Mouse (Mus musculus) skeletal muscle tissue, postnatal 0 days (tissue): Measurements from ENCODE around the gene Olfr1154. TPM values are rescaled to one million over a fixed set of nuclear protein-coding genes. Genes with fewer than 3 reads are reported as not detected.

ENCODE experiments used
- polyA plus RNA-seq: library from polyadenylated mRNA; unstranded; fragments of >200 nt; fragmentation: Nextera tagmentation; extraction: Ambion mirVana; gene quantifications from 2 replicates; pipeline ENCODE4 v1.2.1, GENCODE M21; 2015

The Olfr1154 gene
- polyA plus RNA-seq = not detected in 2 replicates

GRCm38 (mm10) chr2:87905066-87905465, at the start of gene Olfr1154:
Gene Olfr1154, minus strand, starts transcription at chr2:87905166.

GRCm38 (mm10) chr2:87953000-87953399, 48.0 kb upstream of the Olfr1154 start, which contains the start of gene Olfr1156:
Gene Olfr1156, minus strand, starts transcription at chr2:87953100.

GRCm38 (mm10) chr2:87945037-87945436, 40.1 kb upstream of the Olfr1154 start, which contains the start of gene Olfr1155:
Gene Olfr1155, minus strand, starts transcription at chr2:87945137.

GRCm38 (mm10) chr2:87894662-87895061, 10.3 kb downstream of the Olfr1154 start, which contains the start of gene Olfr1153:
Gene Olfr1153, plus strand, starts transcription at chr2:87894962.

GRCm38 (mm10) chr2:87866192-87866591, 38.8 kb downstream of the Olfr1154 start, which contains the start of gene Olfr1152:
Gene Olfr1152, plus strand, starts transcription at chr2:87866492.

GRCm38 (mm10) chr2:87855562-87855961, 49.4 kb downstream of the Olfr1154 start, which contains the start of gene Olfr1151:
Gene Olfr1151, plus strand, starts transcription at chr2:87855862.

Other genes with a start within 250 kb of the Olfr1154 start
- not detected in 2 replicates for gene Olfr1134, start 246.7 kb downstream of the Olfr1154 start, polyA plus RNA-seq
- gene Olfr1135, start 231.5 kb downstream of the Olfr1154 start, polyA plus RNA-seq = not detected in 2 replicates
- gene Olfr1136, start 211.2 kb downstream of the Olfr1154 start, polyA plus RNA-seq = not detected in 2 replicates
- gene Olfr1137, start 192.0 kb downstream of the Olfr1154 start, polyA plus RNA-seq = not detected in 2 replicates
- gene Olfr1138, start 165.2 kb downstream of the Olfr1154 start, polyA plus RNA-seq = not detected in 2 replicates
- not detected in 2 replicates for gene Olfr1140, start 161.4 kb downstream of the Olfr1154 start, polyA plus RNA-seq
- not detected in 2 replicates for gene Olfr1141, start 151.2 kb downstream of the Olfr1154 start, polyA plus RNA-seq
- not detected in 2 replicates for gene Olfr152, start 125.7 kb downstream of the Olfr1154 start, polyA plus RNA-seq
- gene Olfr1143, start 104.6 kb downstream of the Olfr1154 start, polyA plus RNA-seq = not detected in 2 replicates
- gene Olfr1145, start 95.3 kb downstream of the Olfr1154 start, polyA plus RNA-seq = not detected in 2 replicates
- not detected in 2 replicates for gene Olfr1148, start 74.6 kb downstream of the Olfr1154 start, polyA plus RNA-seq
- not detected in 2 replicates for gene Olfr1150-ps1, start 61.2 kb downstream of the Olfr1154 start, polyA plus RNA-seq
- gene Olfr1151, start 49.3 kb downstream of the Olfr1154 start, polyA plus RNA-seq = not detected in 2 replicates
- not detected in 2 replicates for gene Olfr1152, start 38.7 kb downstream of the Olfr1154 start, polyA plus RNA-seq
- gene Olfr1153, start 10.2 kb downstream of the Olfr1154 start, polyA plus RNA-seq = not detected in 2 replicates
- not detected in 2 replicates for gene Olfr1155, start 40.0 kb upstream of the Olfr1154 start, polyA plus RNA-seq
- not detected in 2 replicates for gene Olfr1156, start 47.9 kb upstream of the Olfr1154 start, polyA plus RNA-seq
- not detected in 2 replicates for gene Olfr1157, start 63.1 kb upstream of the Olfr1154 start, polyA plus RNA-seq
- gene Olfr74, start 69.5 kb upstream of the Olfr1154 start, polyA plus RNA-seq = not detected in 2 replicates
- not detected in 2 replicates for gene Olfr1158, start 84.9 kb upstream of the Olfr1154 start, polyA plus RNA-seq
- not detected in 2 replicates for gene Olfr1160, start 103.1 kb upstream of the Olfr1154 start, polyA plus RNA-seq
- gene Olfr1161, start 117.6 kb upstream of the Olfr1154 start, polyA plus RNA-seq = not detected in 2 replicates
- gene Olfr73, start 132.5 kb upstream of the Olfr1154 start, polyA plus RNA-seq = not detected in 2 replicates
- gene Olfr1162, start 146.0 kb upstream of the Olfr1154 start, polyA plus RNA-seq = not detected in 2 replicates
- gene Olfr1163, start 166.7 kb upstream of the Olfr1154 start, polyA plus RNA-seq = not detected in 2 replicates
- gene Olfr1164, start 188.8 kb upstream of the Olfr1154 start, polyA plus RNA-seq = not detected in 2 replicates
- gene Olfr1166, start 223.1 kb upstream of the Olfr1154 start, polyA plus RNA-seq = not detected in 2 replicates